Mouse (Mus musculus): Measurements from ENCODE around the gene Lhfpl1. TPM values are rescaled to one million over a fixed set of nuclear protein-coding genes. Genes with fewer than 3 reads are reported as not detected.

Gene Lhfpl1
- under 1 TPM in 1 of 2 experiments, not detected in 1; 0.92 TPM for polyA plus RNA-seq (2012; fragmentation: generic; extraction: Trizol)

GRCm38 (mm10) chrX:145348377-145349203 is at the start of gene Lhfpl1:
Gene Lhfpl1, minus strand, starts transcription at chrX:145349089.

Other genes with a start within 250 kb of the Lhfpl1 start
- 10 to 100 TPM in 1 of 2 experiments, 1 to 10 TPM in 1; 1.2 to 15.3 TPM for gene Amot, start 156.1 kb upstream of the Lhfpl1 start, polyA plus RNA-seq (2012; fragmentation: generic; extraction: Trizol)